Mouse (Mus musculus): ENCODE measurements around the gene Orm3. TPM values are rescaled to one million over a fixed set of nuclear protein-coding genes. Genes with fewer than 3 reads are reported as not detected.

Gene Orm3
- total and polyA plus RNA-seq, 3 experiments: 2.7 to 3.6 TPM; not detected in 1

GRCm38 (mm10) chr4:63405051-63405450 lies 49.1 kb downstream of the Orm3 start:
- Histone ChIP-seq H3K79me2 (replicated peaks; ENCODE audit: control insufficient read depth, insufficient read depth, low read length) (no peaks in the 10 kb centered on the region), H3K27ac (0 out of 2 replicates have a peak overlapping the region, but pooled peaks have one; percentile 98), H3K27me3 (ENCODE audit: control insufficient read depth, insufficient read depth, low read length) (no peaks in the 10 kb centered on the region), H3K9ac (ENCODE audit: low read depth, low read length) (no peak overlapping the region), H3K36me3 (ENCODE audit: control insufficient read depth, insufficient read depth, low read length) (no peaks in the 10 kb centered on the region), H3K4me3 (no peak overlapping the region), H3K4me1 (ENCODE audit: control insufficient read depth, insufficient read depth, low read length) (peaks cover 14% of the 10 kb centered on the region)
- TF ChIP-seq POLR2A (IDR thresholded peaks at IDR 0.05; ENCODE audit: insufficient read depth, low read depth, low read length) (no peak), EP300 (IDR thresholded peaks at IDR 0.05; ENCODE audit: insufficient read depth, low read depth, low read length) (no peak), CTCF (IDR thresholded peaks at IDR 0.05) (no peak)
- intact Hi-C loops (cut with DNase I): loop anchor here (10.0 kb wide), 1 partner anchor 890 kb away; the partner anchor contains the start of gene Alad
- peak in 1 of 2 experiments; percentile 38 for DNase-seq
- WGBS: 27% methylated on average over 7 of the region's 7 CpGs

GRCm38 (mm10) chr4:63405683-63406082 lies 49.7 kb downstream of the Orm3 start:
- Histone ChIP-seq H3K4me1 (ENCODE audit: control insufficient read depth, insufficient read depth, low read length) (peaks cover 10% of the 10 kb centered on the region), H3K27me3 (ENCODE audit: control insufficient read depth, insufficient read depth, low read length) (no peaks in the 10 kb centered on the region), H3K79me2 (replicated peaks; ENCODE audit: control insufficient read depth, insufficient read depth, low read length) (no peaks in the 10 kb centered on the region), H3K27ac (no peak overlapping the region), H3K9ac (ENCODE audit: low read depth, low read length) (no peak overlapping the region), H3K4me3 (no peak overlapping the region), H3K36me3 (ENCODE audit: control insufficient read depth, insufficient read depth, low read length) (no peaks in the 10 kb centered on the region)
- WGBS: 65% methylated on average over 4 of the region's 4 CpGs
- intact Hi-C loops (cut with DNase I): loop anchor here (10.0 kb wide), 1 partner anchor 891 kb away; the partner anchor contains the start of gene Alad
- no peak for DNase-seq
- TF ChIP-seq CTCF (IDR thresholded peaks at IDR 0.05) (no peak), EP300 (IDR thresholded peaks at IDR 0.05; ENCODE audit: insufficient read depth, low read depth, low read length) (no peak), POLR2A (IDR thresholded peaks at IDR 0.05; ENCODE audit: insufficient read depth, low read depth, low read length) (no peak)

- Histone ChIP-seq H3K9ac (ENCODE audit: low read depth, low read length) (peak overlapping the region; percentile 29), H3K36me3 (ENCODE audit: control insufficient read depth, insufficient read depth, low read length) (no peaks in the 10 kb centered on the region), H3K79me2 (replicated peaks; ENCODE audit: control insufficient read depth, insufficient read depth, low read length) (no peaks in the 10 kb centered on the region), H3K4me1 (ENCODE audit: control insufficient read depth, insufficient read depth, low read length) (peaks cover 13% of the 10 kb centered on the region), H3K4me3 (no peak overlapping the region), H3K27me3 (ENCODE audit: control insufficient read depth, insufficient read depth, low read length) (no peaks in the 10 kb centered on the region), H3K27ac (peak overlapping the region; percentile 59; the same call in 1 of the 2 replicates)
- DNase-seq: peak in 1 of 2 experiments; percentile 31
- 32% methylated on average over 7 of the region's 7 CpGs for WGBS
- TF ChIP-seq CTCF (IDR thresholded peaks at IDR 0.05) (no peak), EP300 (IDR thresholded peaks at IDR 0.05; ENCODE audit: insufficient read depth, low read depth, low read length) (no peak), POLR2A (IDR thresholded peaks at IDR 0.05; ENCODE audit: insufficient read depth, low read depth, low read length) (no peak)
- intact Hi-C loops (cut with DNase I): loop anchor here (10.0 kb wide), 1 partner anchor 893 kb away; the partner anchor contains the start of gene Alad
Measured at GRCm38 (mm10) chr4:63408247-63408646, 52.3 kb downstream of the Orm3 start.

GRCm38 (mm10) chr4:63408649-63409048 lies 52.7 kb downstream of the Orm3 start:
- H3K4me3 ChIP-seq: peak overlapping the region; percentile 71; the same call in 1 of the 2 replicates
- H3K27ac ChIP-seq: peak overlapping the region; percentile 59
- H3K4me1 ChIP-seq (ENCODE audit: control insufficient read depth, insufficient read depth, low read length): peaks cover 9% of the 10 kb centered on the region

More at GRCm38 (mm10) chr4:63408649-63409048, 52.7 kb downstream of the Orm3 start:
- Histone ChIP-seq H3K36me3 (ENCODE audit: control insufficient read depth, insufficient read depth, low read length) (no peaks in the 10 kb centered on the region), H3K9ac (ENCODE audit: low read depth, low read length) (peak overlapping the region; percentile 42; the same call in 1 of the 2 replicates), H3K79me2 (replicated peaks; ENCODE audit: control insufficient read depth, insufficient read depth, low read length) (no peaks in the 10 kb centered on the region), H3K27me3 (ENCODE audit: control insufficient read depth, insufficient read depth, low read length) (no peaks in the 10 kb centered on the region)
- WGBS: 9% methylated on average over 8 of the region's 8 CpGs
- peak; percentile 74 for DNase-seq
- peak; percentile 87 for TF ChIP-seq CTCF (IDR thresholded peaks at IDR 0.05)
- TF ChIP-seq POLR2A (IDR thresholded peaks at IDR 0.05; ENCODE audit: insufficient read depth, low read depth, low read length): no peak
- no peak for TF ChIP-seq EP300 (IDR thresholded peaks at IDR 0.05; ENCODE audit: insufficient read depth, low read depth, low read length)
- intact Hi-C loops (cut with DNase I): loop anchor here (1.0 to 10.0 kb wide), 2 partner anchors 40 to 894 kb away; partner anchors contain the start of gene Alad

Other genes with a start within 250 kb of the Orm3 start
- gene Ambp, start 201.4 kb upstream of the Orm3 start, total RNA-seq (2021): not detected
- gene Ambp, start 201.4 kb upstream of the Orm3 start, polyA plus RNA-seq (2012; rRNA removed): 0.91 TPM in 1 of 2 replicates, not detected in the other
- not detected for gene Kif12, start 184.0 kb upstream of the Orm3 start, total RNA-seq (2021)
- not detected in 2 replicates for gene Kif12, start 184.0 kb upstream of the Orm3 start, polyA plus RNA-seq (2012; rRNA removed)
- gene Col27a1, start 142.2 kb upstream of the Orm3 start, total RNA-seq (2021): 1 to 10 TPM in 1 of 2 experiments, under 1 TPM in 1; 0.86 to 1.8 TPM
- 3.1 and 3.8 TPM in 2 replicates for gene Col27a1, start 142.2 kb upstream of the Orm3 start, polyA plus RNA-seq (2012; rRNA removed)
- gene Orm1, start 11.6 kb upstream of the Orm3 start, total RNA-seq (2021): under 1 TPM; 0.41 to 0.65 TPM
- 3.0 and 4.2 TPM in 2 replicates for gene Orm1, start 11.6 kb upstream of the Orm3 start, polyA plus RNA-seq (2012; rRNA removed)
- not detected for gene Orm2, start 6.3 kb downstream of the Orm3 start, total RNA-seq (2021)
- 0.73 TPM in 1 of 2 replicates, not detected in the other for gene Orm2, start 6.3 kb downstream of the Orm3 start, polyA plus RNA-seq (2012; rRNA removed)
- 1 to 10 TPM; 3.5 to 3.9 TPM for gene Akna, start 47.2 kb downstream of the Orm3 start, total RNA-seq (2021)
- 3.4 and 4.8 TPM in 2 replicates for gene Akna, start 47.2 kb downstream of the Orm3 start, polyA plus RNA-seq (2012; rRNA removed)
- 10 to 100 TPM; 29.9 to 31.4 TPM for gene Whrn, start 139.8 kb downstream of the Orm3 start, total RNA-seq (2021)
- 33.9 and 44.7 TPM in 2 replicates for gene Whrn, start 139.8 kb downstream of the Orm3 start, polyA plus RNA-seq (2012; rRNA removed)
- gene Atp6v1g1, start 188.6 kb downstream of the Orm3 start, total RNA-seq (2021): 100 to 1,000 TPM; 138 to 164 TPM
- gene Atp6v1g1, start 188.6 kb downstream of the Orm3 start, polyA plus RNA-seq (2012; rRNA removed): 53.6 and 80.9 TPM in 2 replicates
- gene Tmem268, start 202.6 kb downstream of the Orm3 start, total RNA-seq (2021): 10 to 100 TPM; 10.9 to 11.0 TPM
- gene Tmem268, start 202.6 kb downstream of the Orm3 start, polyA plus RNA-seq (2012; rRNA removed): 8.3 and 13.0 TPM in 2 replicates
- gene Gm11213, start 249.1 kb downstream of the Orm3 start, total RNA-seq (2021): not detected
- not detected in 2 replicates for gene Gm11213, start 249.1 kb downstream of the Orm3 start, polyA plus RNA-seq (2012; rRNA removed)